Mouse (Mus musculus) granulocyte monocyte progenitor cell, adult 5-6 weeks (primary cell): Measurements from ENCODE around the gene Fam69a. TPM values are rescaled to one million over a fixed set of nuclear protein-coding genes. Genes with fewer than 3 reads are reported as not detected.
A peak's percentile ranks its signal among the peaks of the same experiment; 100 is the strongest.

Source experiments
- ATAC-seq: replicated peaks from 2 replicates; pipeline ENCODE4 v1.8.0; 2016; ENCODE audit warnings: mild to moderate bottlenecking, moderate TSS enrichment, inconsistent platforms; ENCODE audit not compliant: poor library complexity, severe bottlenecking
- total RNA-seq, 2 experiments: library from RNA; stranded (forward) in 1 of 2; stranded (reverse) in 1 of 2; fragments of 200-712, 200-1000 nt in 1 of 2; fragments of >200 nt in 1 of 2; fragmentation: Nextera tagmentation in 1 of 2; gene quantifications; 2 replicates each; pipeline ENCODE4 v1.2.3; 2014 to 2017

The Fam69a gene
- total RNA-seq, 2 experiments from 2014 or later: 21.8 to 22.9 TPM

DNA sequence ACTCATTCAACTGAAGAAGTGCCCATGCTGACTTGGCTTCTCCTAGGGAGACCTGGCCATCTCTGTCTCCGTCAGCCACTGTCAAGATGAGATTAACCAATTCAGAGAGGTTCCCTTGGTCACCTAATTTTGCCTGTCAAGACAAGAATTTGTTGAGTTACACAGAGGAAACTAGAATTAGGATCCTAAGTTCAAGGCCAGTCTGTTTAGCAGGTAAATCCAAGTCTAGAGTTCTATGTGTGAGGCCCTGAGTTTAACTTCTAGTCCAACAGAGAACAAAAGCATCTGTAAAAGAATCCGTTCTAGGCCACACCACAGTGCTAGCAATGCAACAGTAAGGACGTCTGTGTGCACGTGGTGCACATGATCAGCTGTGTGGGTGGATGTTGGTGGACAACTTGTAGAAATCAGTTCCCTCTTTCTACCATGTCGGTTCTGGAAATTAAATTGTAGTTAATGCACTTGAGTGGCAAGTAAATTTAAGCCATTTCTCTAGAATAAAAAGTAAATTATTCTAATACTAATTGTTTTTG lies 76.7 kb downstream of the Fam69a start:
- no peak for ATAC-seq

DNA sequence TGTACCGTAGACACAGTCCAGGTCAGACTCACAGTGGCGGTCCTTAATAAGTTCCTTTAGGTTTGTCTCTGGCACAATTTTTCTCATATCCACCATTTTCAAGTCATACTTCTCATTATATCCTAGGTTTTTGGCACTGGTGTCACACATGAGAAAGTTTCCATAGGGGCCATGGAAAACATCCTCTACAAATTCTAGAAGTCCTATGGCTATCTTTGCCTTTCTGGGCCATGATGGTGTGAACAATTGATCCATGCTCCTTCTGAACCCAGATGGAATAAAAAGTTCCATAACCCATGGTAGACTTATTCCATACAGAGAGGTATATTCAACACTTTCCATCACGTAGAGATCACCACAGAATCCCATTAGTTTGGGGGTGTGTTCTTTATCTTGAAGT lies 77.2 kb downstream of the Fam69a start:
- no peak for ATAC-seq

- ATAC-seq: no peak
These were observed 78.3 kb downstream of the Fam69a start for GRCm38 (mm10) chr5:107908514-107909110.

GRCm38 (mm10) chr5:107904325-107904724 lies 82.6 kb downstream of the Fam69a start:
- no peak for ATAC-seq

DNA sequence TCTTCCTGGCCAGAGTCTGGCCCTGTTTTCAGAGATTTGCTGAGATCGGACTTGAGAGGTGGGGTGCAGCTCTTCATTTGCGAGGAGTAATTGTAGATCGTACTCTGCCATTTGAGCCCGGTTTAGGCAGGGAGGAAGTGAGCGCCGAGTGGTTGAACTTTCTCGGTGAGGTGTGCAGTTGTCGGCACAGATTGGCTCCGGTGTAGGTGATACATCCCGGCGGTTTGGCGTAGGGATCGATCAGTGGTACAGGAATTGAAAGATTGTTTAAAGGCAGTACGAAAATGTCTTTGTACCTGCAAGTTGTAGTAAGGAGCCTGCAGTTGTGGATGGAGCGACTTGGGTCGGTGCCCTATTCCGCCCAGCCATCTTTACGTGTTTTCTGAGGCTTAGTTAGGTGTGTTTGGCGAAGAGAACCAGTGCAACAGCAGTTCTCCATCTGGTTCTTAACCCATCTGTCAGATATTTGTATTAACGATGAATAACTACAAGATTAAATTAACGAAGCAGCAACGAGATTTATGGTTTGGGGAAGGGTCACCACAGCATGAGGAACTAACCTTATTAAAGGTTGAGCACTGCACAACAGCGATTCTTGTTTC lies 85.8 kb downstream of the Fam69a start:
- peak; percentile 43 for ATAC-seq

DNA sequence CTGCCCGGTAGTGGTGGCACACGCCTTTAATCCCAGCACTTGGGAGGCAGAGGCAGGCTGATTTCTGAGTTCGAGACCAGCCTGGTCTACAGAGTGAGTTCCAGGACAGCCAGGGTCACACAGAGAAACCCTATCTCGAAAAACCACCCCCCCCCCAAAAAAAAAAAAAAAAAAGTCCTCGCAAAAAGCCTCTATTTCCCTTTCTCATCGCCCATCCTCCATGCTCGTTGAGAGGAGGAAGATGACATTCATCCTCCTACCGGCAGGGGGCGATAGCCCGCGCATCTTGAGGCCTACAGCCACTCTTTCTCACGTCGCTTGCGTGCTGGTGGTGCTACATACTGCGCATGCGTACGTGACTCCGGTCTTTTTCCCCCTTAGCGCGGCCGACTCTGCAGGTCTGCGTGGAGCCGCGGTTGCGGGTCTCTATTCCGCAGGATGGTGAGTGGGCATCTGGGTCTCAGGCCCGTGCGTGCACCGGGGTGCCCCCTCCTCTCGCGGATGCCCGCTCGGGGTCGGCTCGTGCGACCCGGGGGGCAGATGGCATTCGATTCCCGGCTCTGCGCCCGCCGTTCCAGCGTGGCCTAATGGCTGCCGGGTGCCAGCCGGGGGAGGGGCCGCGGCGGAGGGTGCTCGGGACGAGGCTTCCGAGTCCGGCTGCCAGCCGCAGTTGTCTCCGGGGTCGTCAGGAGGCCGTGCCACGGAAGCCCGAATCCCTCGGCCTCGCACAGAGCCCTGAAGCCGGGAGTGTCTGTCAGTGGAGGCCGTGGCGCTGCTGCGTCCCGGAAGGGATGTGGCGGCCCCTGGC lies 86.5 kb downstream of the Fam69a start, which contains the start of gene Rpl5:
Rpl5 (plus strand) TSS at position 297 of the 808 bp plus-strand sequence.
- peak; percentile 94 for ATAC-seq

DNA sequence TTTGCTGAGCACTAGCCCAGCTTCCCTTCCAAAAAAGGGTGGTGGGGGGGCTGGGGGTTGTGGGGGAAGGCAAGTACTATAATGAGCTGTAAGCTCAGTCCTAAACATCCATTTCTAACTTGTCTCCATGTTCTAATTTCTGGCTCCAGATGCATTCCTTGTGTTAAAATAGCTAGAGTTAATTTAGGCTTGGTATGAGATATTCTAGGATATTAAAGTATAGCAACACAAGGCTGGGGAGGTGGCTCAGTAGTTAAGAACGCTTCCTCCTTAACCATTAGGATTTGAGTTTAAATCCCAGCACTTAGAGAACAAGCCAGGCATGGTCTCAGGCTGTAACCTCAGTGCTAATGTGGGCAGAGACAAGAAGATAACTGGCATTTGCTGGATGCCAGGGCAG lies 90.6 kb downstream of the Fam69a start:
- no peak for ATAC-seq

GRCm38 (mm10) chr5:107894676-107895075 lies 92.2 kb downstream of the Fam69a start:
- ATAC-seq: no peak

GRCm38 (mm10) chr5:107891515-107891914 lies 95.4 kb downstream of the Fam69a start:
- ATAC-seq: peak; percentile 70

GRCm38 (mm10) chr5:107889994-107890888 lies 96.6 kb downstream of the Fam69a start:
- no peak for ATAC-seq

GRCm38 (mm10) chr5:107880710-107881109 lies 106.2 kb downstream of the Fam69a start:
- no peak for ATAC-seq

- no peak for ATAC-seq
These were observed 109.8 kb downstream of the Fam69a start for GRCm38 (mm10) chr5:107877053-107877452.

DNA sequence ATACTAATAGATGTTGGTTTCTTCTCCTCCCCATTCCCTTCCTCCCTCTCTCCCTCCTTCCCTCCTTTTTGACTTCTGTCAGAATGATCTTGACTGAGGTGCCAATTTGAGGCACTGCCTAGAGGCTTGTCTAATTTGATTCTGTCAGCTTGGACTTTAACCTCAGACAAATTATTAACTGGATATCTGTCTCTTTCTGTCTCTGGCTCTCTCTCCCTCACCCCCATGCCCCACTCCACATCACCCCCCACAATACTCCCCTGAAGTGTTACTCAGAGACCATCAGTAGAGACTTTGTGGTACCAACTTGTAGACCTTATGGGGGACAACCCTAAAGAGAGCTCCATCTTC lies 111.6 kb downstream of the Fam69a start:
- no peak for ATAC-seq

GRCm38 (mm10) chr5:107874561-107875260 lies 112.2 kb downstream of the Fam69a start, which contains the start of gene Evi5:
Gene Evi5, minus strand, starts transcription at chr5:107875107.
- ATAC-seq: no peak

GRCm38 (mm10) chr5:107873886-107874302 lies 113.0 kb downstream of the Fam69a start:
- ATAC-seq: no peak

DNA sequence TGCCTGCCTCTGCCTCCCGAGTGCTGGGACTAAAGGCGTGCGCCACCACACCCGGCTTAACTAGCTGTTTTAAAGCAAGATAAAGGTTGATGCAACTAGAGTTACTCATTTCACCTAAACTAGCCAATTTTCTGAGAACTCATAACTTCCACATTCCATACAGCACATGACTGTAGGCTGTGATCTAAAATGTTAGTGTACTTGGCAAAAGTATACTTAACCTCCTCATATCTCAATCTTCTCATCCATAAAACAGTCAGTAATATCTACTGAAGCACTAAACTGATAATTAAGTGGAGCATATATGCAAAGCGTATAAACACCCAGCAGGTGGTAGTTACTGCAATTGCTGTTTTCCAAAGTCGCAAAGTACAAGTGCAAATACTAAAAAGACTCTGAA lies 113.6 kb downstream of the Fam69a start:
- no peak for ATAC-seq

DNA sequence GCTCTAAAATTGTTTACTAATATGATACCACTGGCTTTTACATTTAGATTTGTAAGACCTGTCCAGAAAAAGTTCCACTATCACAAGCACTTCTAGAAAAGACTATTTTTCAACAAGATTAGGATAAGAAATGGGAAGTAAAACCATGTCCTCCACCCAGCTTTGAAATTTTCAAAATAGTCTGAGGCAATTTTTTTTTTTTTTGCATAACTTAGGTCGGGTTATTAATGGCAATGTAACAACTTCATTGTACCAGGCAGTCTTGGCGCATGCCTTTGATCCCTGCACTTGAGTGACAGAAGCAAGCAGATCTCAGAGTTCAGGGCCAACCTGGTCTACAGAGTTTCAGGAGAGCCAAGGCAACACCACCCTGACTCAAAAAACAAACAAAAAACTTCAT lies 117.2 kb downstream of the Fam69a start:
- peak; percentile 47 for ATAC-seq

- ATAC-seq: peak; percentile 70
These were observed 117.9 kb downstream of the Fam69a start for GRCm38 (mm10) chr5:107868905-107869424.
